Mouse (Mus musculus) limb, embryonic 12.5 days (tissue): ENCODE results near the gene Fmnl3. TPM values are rescaled to one million over a fixed set of nuclear protein-coding genes. Genes with fewer than 3 reads are reported as not detected.

Experiments
- ATAC-seq: fragments of 200-750 bp; cut with Nextera tagmentation; 2 replicates; pipeline ENCODE4 v1.8.0; 2017; ENCODE audit warnings: low read depth, moderate TSS enrichment; ENCODE audit not compliant: insufficient number of reproducible peaks, insufficient read depth, low FRiP score, low TSS enrichment
- H3K27ac ChIP-seq: fragments of 300-500 bp; sonication (generic); 2 replicates; pipeline ENCODE4 v1.5.1; 2016; ENCODE audit warnings: mild to moderate bottlenecking, moderate library complexity
- H3K27me3 ChIP-seq: fragments of 300-500 bp; sonication (generic); 2 replicates; pipeline ENCODE4 v1.6.1; 2016; ENCODE audit warnings: mild to moderate bottlenecking, moderate library complexity
- H3K36me3 ChIP-seq: fragments of 300-500 bp; sonication (generic); 2 replicates; pipeline ENCODE4 v1.6.1; 2016; ENCODE audit warnings: mild to moderate bottlenecking, moderate library complexity
- H3K4me1 ChIP-seq: fragments of 300-500 bp; sonication (generic); replicated peaks from 2 replicates; pipeline ENCODE4 v1.6.1; 2016
- H3K4me2 ChIP-seq: fragments of 300-500 bp; sonication (generic); 2 replicates; pipeline ENCODE4 v1.6.1; 2016; ENCODE audit warnings: mild to moderate bottlenecking, moderate library complexity
- H3K4me3 ChIP-seq: fragments of 300-500 bp; sonication (generic); replicated peaks from 2 replicates; pipeline ENCODE4 v1.5.1; 2016; ENCODE audit warnings: mild to moderate bottlenecking
- H3K9ac ChIP-seq: fragments of 300-500 bp; sonication (generic); replicated peaks from 2 replicates; pipeline ENCODE4 v1.6.1; 2016; ENCODE audit warnings: mild to moderate bottlenecking, moderate library complexity
- H3K9me3 ChIP-seq: fragments of 300-500 bp; sonication (generic); 2 replicates; pipeline ENCODE4 v1.6.1; 2016; ENCODE audit warnings: mild to moderate bottlenecking, moderate library complexity
- WGBS: fragments of 180-500 bp; shearing (Covaris S2); methylation state at CpG from one replicate; pipeline ENCODE4 v1.1.7; 2016; 5-methylcytosine and 5-hydroxymethylcytosine counted together
- polyA plus RNA-seq: library from polyadenylated mRNA; unstranded; fragments of >200 nt; fragmentation: Nextera tagmentation; extraction: Ambion mirVana; gene quantifications from 2 replicates; pipeline ENCODE4 v1.2.1, GENCODE M21; 2016

The Fmnl3 gene
- polyA plus RNA-seq, 1 experiment from 2014 or later: 33.6 TPM

- H3K27me3 ChIP-seq: no peaks in the 10 kb centered on the region
- H3K9ac ChIP-seq: no peak overlapping the region
- 69% methylated on average over 15 of the region's 15 CpGs for WGBS
- H3K4me1 ChIP-seq: peaks cover 38% of the 10 kb centered on the region
- H3K9me3 ChIP-seq: no peaks in the 10 kb centered on the region
- peak overlapping the region; percentile 57 for H3K27ac ChIP-seq
- no peak for ATAC-seq
- peaks cover 49% of the 10 kb centered on the region for H3K36me3 ChIP-seq
- H3K4me2 ChIP-seq: no peak overlapping the region
- H3K4me3 ChIP-seq: no peak overlapping the region
Measured at GRCm38 (mm10) chr15:99399503-99400245, 29.4 kb upstream of the Fmnl3 start.

- no peaks in the 10 kb centered on the region for H3K9me3 ChIP-seq
- H3K27ac ChIP-seq: no peak overlapping the region
- H3K4me1 ChIP-seq: peaks cover 47% of the 10 kb centered on the region
- no peak overlapping the region for H3K4me2 ChIP-seq
- H3K27me3 ChIP-seq: no peaks in the 10 kb centered on the region
- WGBS: 76% methylated on average over 2 of the region's 2 CpGs
- no peak overlapping the region for H3K4me3 ChIP-seq
- H3K9ac ChIP-seq: no peak overlapping the region
- no peak for ATAC-seq
- H3K36me3 ChIP-seq: peaks cover 29% of the 10 kb centered on the region
Measured at GRCm38 (mm10) chr15:99397622-99398021, 27.3 kb upstream of the Fmnl3 start.

- Histone ChIP-seq H3K4me1 (peaks cover 52% of the 10 kb centered on the region), H3K4me2 (no peak overlapping the region), H3K36me3 (peaks cover 21% of the 10 kb centered on the region), H3K9me3 (no peaks in the 10 kb centered on the region), H3K27me3 (no peaks in the 10 kb centered on the region), H3K9ac (no peak overlapping the region), H3K4me3 (no peak overlapping the region), H3K27ac (no peak overlapping the region)
- ATAC-seq: no peak
- 81% methylated on average over 4 of the region's 4 CpGs for WGBS
Measured at GRCm38 (mm10) chr15:99396875-99397274, 26.6 kb upstream of the Fmnl3 start.

GRCm38 (mm10) chr15:99396462-99396861, 26.2 kb upstream of the Fmnl3 start:
- Histone ChIP-seq H3K4me3 (no peak overlapping the region), H3K9ac (no peak overlapping the region), H3K27me3 (no peaks in the 10 kb centered on the region), H3K36me3 (peaks cover 17% of the 10 kb centered on the region), H3K4me1 (peaks cover 52% of the 10 kb centered on the region), H3K4me2 (no peak overlapping the region), H3K9me3 (no peaks in the 10 kb centered on the region), H3K27ac (no peak overlapping the region)
- ATAC-seq: no peak
- WGBS: 80% methylated on average over 1 of the region's 1 CpGs

GRCm38 (mm10) chr15:99393386-99394252, 23.3 kb upstream of the Fmnl3 start:
- Histone ChIP-seq H3K4me1 (peaks cover 42% of the 10 kb centered on the region), H3K27me3 (no peaks in the 10 kb centered on the region), H3K9ac (peak overlapping the region; percentile 87), H3K4me3 (peak overlapping the region; percentile 79), H3K36me3 (no peaks in the 10 kb centered on the region), H3K27ac (peak overlapping the region; percentile 86), H3K4me2 (peak overlapping the region; percentile 98), H3K9me3 (no peaks in the 10 kb centered on the region)
- 9% methylated on average over 24 of the region's 24 CpGs for WGBS
- ATAC-seq: peak; percentile 8; the same call in 1 of the 2 replicates

- Histone ChIP-seq H3K4me3 (peak within 1 kb of the TSS; percentile 79), H3K27me3 (no peaks in the 10 kb centered on the region), H3K9ac (peak within 1 kb of the TSS; percentile 87), H3K4me2 (peak within 1 kb of the TSS; percentile 98), H3K4me1 (peaks cover 38% of the 10 kb centered on the region), H3K27ac (peak within 1 kb of the TSS; percentile 86), H3K36me3 (no peaks in the 10 kb centered on the region), H3K9me3 (no peaks in the 10 kb centered on the region)
- ATAC-seq: peak; percentile 100
- WGBS: under 1% methylated on average over 51 of the region's 51 CpGs
Measured at GRCm38 (mm10) chr15:99392486-99393385, 22.5 kb upstream of the Fmnl3 start, which contains the start of gene Tmbim6. Tmbim6 (plus strand) TSS chr15:99392882.

GRCm38 (mm10) chr15:99391975-99392374, 21.7 kb upstream of the Fmnl3 start:
- ATAC-seq: no peak; the same call in 1 of the 2 replicates
- no peaks in the 10 kb centered on the region for H3K9me3 ChIP-seq
- no peak overlapping the region for H3K9ac ChIP-seq
- H3K4me2 ChIP-seq: peak overlapping the region; percentile 98
- H3K27me3 ChIP-seq: no peaks in the 10 kb centered on the region
- H3K27ac ChIP-seq: peak overlapping the region; percentile 64
- H3K36me3 ChIP-seq: no peaks in the 10 kb centered on the region
- peak overlapping the region; percentile 79 for H3K4me3 ChIP-seq
- peaks cover 37% of the 10 kb centered on the region for H3K4me1 ChIP-seq
- 83% methylated on average over 6 of the region's 6 CpGs for WGBS

GRCm38 (mm10) chr15:99390472-99391401, 20.5 kb upstream of the Fmnl3 start:
- H3K4me1 ChIP-seq: peaks cover 25% of the 10 kb centered on the region
- H3K27ac ChIP-seq: no peak overlapping the region
- no peak overlapping the region for H3K4me3 ChIP-seq
- H3K36me3 ChIP-seq: no peaks in the 10 kb centered on the region
- H3K4me2 ChIP-seq: no peak overlapping the region
- 61% methylated on average over 7 of the region's 7 CpGs for WGBS
- H3K9ac ChIP-seq: no peak overlapping the region
- ATAC-seq: no peak
- no peaks in the 10 kb centered on the region for H3K9me3 ChIP-seq
- H3K27me3 ChIP-seq: no peaks in the 10 kb centered on the region

GRCm38 (mm10) chr15:99387976-99388375, 17.7 kb upstream of the Fmnl3 start:
- Histone ChIP-seq H3K27ac (no peak overlapping the region), H3K27me3 (no peaks in the 10 kb centered on the region), H3K4me2 (no peak overlapping the region), H3K9ac (no peak overlapping the region), H3K36me3 (no peaks in the 10 kb centered on the region), H3K4me1 (peaks cover 17% of the 10 kb centered on the region), H3K4me3 (no peak overlapping the region), H3K9me3 (no peaks in the 10 kb centered on the region)
- WGBS: 80% methylated on average over 4 of the region's 4 CpGs
- no peak for ATAC-seq

- H3K4me2 ChIP-seq: no peak overlapping the region
- peaks cover 12% of the 10 kb centered on the region for H3K4me1 ChIP-seq
- H3K27me3 ChIP-seq: no peaks in the 10 kb centered on the region
- H3K9me3 ChIP-seq: no peaks in the 10 kb centered on the region
- ATAC-seq: no peak
- H3K4me3 ChIP-seq: no peak overlapping the region
- no peak overlapping the region for H3K9ac ChIP-seq
- no peak overlapping the region for H3K27ac ChIP-seq
- H3K36me3 ChIP-seq: no peaks in the 10 kb centered on the region
- WGBS: 81% methylated on average over 3 of the region's 3 CpGs
Measured at GRCm38 (mm10) chr15:99386796-99387195, 16.5 kb upstream of the Fmnl3 start.
